Mouse (Mus musculus) right cerebral cortex, postnatal 14 days (tissue): ENCODE data around the gene Ttc21b.
A peak's percentile ranks its signal among the peaks of the same experiment; 100 is the strongest.

Experiments used
- DNase-seq: peaks from one replicate; pipeline ENCODE4 v3.0.0; 2022

Gene Ttc21b

DNA sequence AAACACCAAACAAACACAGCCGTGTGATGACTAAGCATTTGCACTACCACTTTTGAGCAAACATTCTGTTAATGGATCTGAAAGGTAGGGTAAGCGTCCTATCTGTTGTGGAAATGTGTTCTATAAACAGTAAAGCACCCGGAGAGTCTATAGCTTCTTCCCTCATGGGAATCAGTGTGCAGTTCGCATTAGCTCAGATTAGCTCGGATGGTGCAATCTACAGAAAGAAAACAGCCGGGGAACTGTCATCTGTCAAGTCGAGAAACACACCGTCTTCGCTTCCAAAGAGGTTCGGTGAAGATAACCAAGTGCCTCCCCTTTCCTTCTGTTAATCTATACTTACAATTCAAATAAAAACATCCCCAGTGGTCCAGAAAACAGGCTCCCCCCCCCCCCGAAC is 85.7 kb downstream of the Ttc21b start:
- DNase-seq: no peak

DNA sequence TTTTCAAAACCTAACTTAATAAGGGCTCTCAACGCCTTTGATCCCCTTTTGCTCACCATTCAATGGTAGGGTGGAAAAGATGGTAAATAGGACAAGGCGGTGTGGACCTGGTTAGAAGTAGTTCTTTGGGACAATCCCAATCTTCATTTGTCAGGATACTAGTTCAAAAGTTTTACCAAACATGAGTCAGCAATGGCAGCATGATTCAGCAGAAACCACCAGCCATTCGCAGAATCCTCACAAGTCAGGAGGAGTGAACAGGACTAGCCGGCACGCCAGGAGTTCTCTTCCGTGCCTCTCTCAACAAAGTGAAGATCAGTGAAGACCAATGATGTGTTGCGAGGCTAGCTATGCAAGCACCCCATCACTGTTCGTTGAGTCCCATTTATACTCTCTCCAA is 91.4 kb downstream of the Ttc21b start:
- no peak for DNase-seq

DNA sequence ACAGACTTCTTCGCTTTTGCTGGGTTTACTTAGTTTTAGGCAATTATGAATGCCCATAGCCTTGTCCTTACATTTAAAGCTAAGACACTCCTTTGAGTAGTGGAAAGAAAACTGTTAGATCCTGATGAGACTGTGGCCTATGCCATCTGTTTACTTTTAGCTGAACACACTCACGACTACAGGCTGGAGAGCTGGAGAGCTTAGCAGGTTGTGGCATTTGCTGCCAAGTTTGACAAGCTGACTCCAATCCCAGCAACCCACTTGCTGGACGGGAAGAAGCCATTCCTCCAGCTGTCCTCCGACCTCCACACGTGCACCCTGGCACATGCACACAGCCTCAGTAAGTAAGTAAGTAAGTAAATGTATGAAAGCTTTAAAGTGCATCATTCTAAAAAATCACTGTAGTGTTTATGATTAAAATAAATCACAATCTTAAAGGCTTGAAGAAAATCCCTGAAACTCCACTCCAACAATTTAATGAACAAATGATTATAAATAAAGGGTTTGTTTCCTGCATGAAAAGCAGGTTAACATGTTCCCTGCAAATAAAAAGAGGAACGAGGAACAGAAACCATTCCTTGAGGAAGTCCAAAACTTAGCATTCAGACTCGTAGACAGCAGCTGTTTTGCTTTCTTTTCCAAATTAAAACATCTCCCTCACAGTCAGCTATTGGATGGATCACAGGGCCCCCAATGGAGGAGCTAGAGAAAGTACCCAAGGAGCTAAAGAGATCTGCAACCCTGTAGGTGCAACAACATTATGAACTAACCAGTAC is 98.1 kb downstream of the Ttc21b start:
- no peak for DNase-seq

DNA sequence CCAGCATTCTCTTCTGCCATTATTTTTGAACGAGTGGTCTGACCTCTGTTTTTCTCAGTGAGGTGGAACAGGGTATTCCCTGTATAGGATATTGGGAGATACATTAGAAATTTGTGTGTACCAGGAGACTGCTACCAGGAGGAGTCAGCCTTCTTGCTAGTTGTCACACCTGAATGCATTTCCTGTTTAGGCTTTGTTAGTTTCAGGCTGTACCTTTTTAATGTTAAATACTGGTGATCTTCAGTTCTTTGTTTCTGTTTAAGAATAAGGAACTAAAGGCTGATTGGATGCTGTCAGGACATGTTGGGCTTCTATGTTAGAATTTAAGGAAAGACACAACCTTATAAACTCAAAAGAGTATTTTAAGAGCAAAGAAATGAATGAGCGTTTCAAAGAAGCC is 105.0 kb downstream of the Ttc21b start:
- no peak for DNase-seq

DNA sequence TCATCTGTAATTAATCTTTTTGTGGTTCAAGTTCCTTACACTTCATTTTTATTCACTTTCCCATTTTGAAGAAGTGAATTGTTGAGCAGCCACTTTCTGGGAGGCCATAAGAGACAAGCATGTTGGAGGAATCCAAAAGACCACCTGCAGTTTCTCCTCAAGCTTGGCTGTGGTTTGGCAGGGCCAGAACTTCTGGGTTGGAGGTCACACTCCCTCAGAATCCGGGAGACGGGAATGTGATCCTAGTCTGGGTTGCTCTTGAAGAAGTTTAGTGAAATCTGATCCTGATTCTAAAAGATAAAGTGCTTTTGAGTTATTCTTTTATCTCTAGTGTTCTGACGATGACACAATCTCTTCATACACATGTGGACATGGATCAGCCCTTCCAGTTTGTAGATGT is 105.9 kb downstream of the Ttc21b start:
- DNase-seq: no peak

DNA sequence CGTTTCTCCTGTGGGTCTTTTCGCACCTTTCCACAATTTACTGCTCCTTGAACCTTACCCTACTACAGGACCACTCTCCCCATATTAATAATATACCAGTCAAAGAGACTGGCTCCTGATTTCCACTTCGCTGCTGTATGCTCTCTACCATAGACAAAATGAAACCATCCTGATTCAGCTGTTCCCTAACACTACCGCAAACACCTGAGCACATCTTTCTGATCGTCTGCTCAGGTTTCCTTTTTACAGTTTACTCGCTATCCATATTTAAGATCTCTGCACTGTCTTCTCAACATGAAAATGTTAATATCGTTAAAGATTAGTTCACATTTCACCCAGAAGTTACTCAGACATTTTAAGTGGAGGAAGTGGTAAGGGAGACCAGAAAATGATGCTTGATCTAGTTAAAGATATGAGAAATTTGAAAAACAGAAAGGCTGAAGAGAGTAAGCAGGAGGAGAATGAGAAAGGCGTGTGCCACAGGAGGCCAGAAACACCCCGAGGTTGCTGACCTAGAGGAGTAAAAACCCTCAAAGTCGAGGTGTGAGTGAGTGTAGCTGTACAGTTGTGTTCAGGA is 107.7 kb downstream of the Ttc21b start:
- no peak for DNase-seq

DNA sequence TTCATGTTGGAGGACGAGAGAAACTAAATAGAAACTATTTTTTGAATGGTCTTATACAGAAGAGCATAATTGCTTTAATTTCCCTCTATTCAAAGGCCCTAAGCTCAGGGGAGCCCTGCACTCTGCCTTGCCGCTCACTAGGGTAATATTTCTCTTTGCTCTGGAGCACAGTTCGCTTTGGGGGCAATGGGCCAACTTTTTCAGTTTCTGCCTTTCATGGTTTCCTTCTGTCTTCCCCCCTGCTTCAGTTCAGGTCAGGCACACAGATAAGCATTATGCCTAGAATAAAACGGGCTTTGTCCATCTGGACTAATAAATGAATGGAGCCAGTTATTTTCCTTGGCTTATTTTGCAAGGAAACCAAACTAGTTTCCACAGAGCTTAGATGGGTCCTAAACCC is 109.9 kb downstream of the Ttc21b start:
- DNase-seq: peak; percentile 12

DNA sequence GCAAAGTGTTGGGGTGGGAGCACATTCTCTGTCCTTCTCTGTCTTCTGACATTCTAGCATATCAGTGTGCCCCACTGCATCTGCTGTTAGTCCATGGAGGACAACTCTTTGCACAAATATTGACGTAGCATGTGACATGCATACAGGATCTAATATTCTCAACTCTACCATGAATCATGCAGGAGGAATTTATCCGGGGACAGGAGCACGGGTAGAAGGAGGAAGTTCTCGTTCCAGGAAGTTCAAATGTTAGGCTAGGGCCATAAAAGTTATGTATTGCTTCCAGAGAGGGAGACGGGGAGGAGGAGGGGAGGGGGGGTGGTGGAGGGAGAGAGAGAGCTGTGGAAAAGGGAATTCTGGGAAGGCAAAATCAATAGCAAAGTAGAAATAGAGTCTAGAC is 111.6 kb downstream of the Ttc21b start:
- no peak for DNase-seq

DNA sequence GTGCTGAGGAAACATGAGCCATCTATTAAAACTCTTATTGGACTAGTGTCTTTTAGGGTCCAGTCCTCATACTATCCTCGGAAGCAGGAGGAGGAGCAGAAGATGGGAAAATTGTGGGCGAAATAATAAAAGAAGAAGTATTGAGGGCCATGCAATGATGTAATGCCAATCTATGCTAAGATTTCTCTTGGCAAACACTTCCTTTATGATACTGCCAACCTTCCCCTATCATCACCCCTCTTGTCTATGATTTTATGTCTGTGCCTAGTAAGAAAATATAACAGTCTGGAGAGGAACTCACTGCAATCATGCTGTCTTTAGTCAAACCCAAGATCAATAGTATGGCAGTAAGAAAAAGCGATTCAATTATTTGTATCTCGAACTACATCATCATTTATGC is 113.1 kb downstream of the Ttc21b start:
- DNase-seq: no peak

DNA sequence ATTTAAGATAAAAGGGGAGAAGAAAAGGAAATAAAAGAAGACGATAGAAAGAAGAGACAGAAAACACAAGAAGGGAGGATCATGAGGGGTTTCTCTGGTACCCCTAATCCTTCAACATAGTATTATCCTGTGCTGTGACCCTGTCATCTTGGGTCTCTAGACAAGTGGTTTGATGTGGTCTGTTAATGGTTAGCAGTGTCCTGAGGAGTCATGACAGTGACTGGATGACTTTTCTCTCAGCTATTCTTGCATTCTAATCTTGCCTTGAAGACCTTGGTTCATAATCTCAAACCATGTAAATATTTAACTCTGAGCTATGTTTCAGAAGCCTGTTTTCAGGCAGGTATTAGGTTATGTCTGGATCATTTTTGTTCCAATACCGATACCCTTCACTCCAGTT is 113.7 kb downstream of the Ttc21b start:
- no peak for DNase-seq

DNA sequence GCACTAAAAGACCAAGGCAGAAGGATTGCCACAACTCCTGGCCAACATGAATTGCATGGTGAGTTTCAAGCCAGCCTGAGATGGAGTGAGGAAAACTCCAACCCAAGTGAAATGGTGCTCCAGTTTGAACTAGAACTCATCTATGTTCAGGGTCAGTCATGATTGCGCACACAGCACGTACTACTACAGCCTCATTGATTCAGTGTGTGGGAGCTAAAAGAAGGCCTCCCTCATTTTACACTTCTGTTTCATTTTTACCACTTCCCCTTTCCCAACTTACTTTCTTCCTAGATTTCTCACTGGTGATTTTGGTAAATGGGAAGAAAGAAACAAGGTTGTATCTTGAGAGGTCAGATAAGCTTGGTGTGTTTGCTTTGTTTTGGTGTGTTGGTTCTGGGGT is 114.1 kb downstream of the Ttc21b start:
- no peak for DNase-seq

DNA sequence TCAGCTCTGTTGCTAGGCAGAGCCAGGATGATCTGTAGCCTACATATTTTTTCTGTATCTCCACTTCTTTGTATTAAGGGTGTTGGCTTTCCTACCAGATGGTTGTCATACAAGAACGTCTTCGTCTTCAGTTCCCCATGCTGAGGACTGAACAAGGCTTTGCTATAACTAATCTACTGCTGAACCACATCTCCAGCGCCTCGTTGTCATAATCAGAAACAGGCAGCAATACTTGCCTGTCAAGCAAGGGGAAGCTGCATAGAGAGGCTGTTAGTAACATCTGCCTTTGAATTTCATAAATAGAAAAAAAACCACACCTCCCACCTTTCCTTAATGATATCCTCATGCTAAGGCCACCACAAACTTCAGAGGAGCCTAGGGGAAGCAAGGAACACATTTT is 116.2 kb downstream of the Ttc21b start:
- no peak for DNase-seq
